Mouse (Mus musculus) cerebellum, postnatal 25 days (tissue): ENCODE data around the gene Hs3st5.

ENCODE experiments used
- DNase-seq, 2 experiments: peaks; one replicate each; pipeline ENCODE4 v3.0.0; 2021; ENCODE audit warnings: mixed read lengths in 2 of 2

The Hs3st5 gene

GRCm38 (mm10) chr10:36558736-36559135, 52.1 kb downstream of the Hs3st5 start:
- no peak for DNase-seq

DNA sequence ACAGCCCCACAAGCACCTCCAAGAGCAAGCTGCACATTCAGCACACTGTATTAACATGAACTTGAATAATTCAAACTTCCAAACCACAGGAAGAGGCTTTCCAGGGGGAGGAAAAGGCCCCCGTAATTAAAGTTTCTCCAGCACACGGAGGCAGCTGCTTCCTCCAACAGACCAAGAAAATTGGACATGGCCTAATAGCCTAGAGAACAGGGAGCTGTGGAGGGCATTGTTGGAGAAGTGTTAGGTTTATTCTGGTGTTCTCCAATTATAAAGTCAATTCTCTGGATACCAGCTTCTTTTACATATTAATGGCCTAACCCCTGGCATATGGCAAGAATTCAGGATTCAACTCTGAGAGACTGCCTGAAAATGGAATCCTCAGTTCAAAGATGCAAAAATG, 60.6 kb downstream of the Hs3st5 start:
- DNase-seq: no peak

DNA sequence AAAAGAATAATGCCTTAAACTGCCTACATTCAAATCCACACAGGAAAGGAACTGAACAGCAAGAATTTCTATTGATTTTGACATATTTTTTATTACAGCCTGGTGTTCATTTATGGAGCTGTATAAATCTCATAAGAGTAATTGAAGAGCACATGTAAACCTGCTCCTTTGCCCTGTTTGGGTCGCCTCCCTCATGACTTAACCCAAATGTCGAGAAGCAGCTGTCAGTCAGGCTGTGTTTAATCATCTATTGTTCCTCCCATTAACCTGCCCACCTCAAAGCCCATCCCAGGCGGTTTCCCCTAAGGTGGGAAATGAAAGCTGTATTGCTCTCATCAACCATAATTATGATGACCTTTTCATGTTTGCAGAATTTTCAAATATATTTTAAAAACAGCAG, 65.9 kb downstream of the Hs3st5 start:
- no peak for DNase-seq

DNA sequence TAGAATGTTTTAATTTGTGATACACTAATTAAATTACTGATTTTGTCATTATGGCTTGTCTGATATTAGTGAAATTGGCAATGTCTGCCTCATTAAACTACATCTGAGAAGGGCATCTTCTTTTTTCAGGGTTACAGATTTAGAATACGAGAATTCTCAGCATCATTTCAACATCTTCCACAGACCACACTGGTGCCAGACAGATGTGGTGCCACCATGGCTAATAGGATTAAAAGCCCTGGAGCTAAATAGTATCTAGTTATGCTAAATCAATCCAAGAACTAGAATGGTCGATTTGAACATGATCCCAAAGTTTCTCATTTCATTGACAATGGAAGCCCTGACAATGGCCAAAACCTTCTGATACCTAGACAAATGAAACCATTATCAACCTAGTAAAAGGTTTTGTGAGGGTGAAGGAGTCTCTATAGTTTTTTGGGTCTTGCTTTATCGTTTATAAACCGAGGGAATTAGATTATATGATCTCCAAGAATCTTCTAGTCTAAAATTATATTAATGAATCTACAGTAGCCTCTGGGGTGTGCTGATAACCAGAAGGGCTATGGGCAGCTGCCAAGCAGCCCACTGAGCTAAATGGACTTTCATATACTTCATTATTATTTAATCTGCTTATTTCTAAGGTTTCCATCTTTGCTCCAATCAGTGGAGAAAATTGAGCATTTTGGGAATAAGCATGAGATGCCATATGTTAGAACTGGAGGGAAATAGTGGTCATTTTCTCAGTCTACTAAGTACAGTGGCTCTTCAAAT, 71.9 kb downstream of the Hs3st5 start:
- DNase-seq: no peak

DNA sequence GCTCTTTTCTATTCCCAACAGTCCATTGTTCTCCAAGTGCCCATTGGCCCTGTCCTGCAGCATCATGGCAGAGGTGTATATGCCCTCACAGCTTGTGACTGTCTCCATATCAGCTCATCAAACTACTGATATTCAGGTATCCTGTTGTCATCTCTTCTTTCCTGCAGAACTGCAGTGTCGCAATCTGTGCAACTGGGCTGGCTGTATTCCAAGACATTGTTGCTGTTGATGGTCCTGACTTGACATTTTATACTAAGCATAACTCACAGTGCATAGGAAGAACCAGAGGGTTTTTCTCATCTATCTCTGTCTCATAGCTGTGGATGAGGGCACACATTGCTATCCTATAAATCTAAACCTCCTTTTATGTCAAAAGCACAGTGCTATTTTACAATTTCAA, 103.8 kb downstream of the Hs3st5 start:
- DNase-seq: peak; percentile 7 to 25

GRCm38 (mm10) chr10:36611415-36611814, 104.8 kb downstream of the Hs3st5 start:
- peak in 1 of 2 experiments; percentile 7 for DNase-seq

GRCm38 (mm10) chr10:36623037-36623436, 116.4 kb downstream of the Hs3st5 start:
- DNase-seq: no peak

- peak in 1 of 2 experiments; percentile 4 for DNase-seq
Measured at GRCm38 (mm10) chr10:36627952-36628351, 121.3 kb downstream of the Hs3st5 start.

GRCm38 (mm10) chr10:36631746-36632145, 125.1 kb downstream of the Hs3st5 start:
- no peak for DNase-seq

GRCm38 (mm10) chr10:36650653-36651052, 144.0 kb downstream of the Hs3st5 start:
- DNase-seq: no peak

- DNase-seq: no peak
Measured at GRCm38 (mm10) chr10:36713974-36714373, 207.4 kb downstream of the Hs3st5 start.

GRCm38 (mm10) chr10:36726239-36726638, 219.6 kb downstream of the Hs3st5 start:
- no peak for DNase-seq

DNA sequence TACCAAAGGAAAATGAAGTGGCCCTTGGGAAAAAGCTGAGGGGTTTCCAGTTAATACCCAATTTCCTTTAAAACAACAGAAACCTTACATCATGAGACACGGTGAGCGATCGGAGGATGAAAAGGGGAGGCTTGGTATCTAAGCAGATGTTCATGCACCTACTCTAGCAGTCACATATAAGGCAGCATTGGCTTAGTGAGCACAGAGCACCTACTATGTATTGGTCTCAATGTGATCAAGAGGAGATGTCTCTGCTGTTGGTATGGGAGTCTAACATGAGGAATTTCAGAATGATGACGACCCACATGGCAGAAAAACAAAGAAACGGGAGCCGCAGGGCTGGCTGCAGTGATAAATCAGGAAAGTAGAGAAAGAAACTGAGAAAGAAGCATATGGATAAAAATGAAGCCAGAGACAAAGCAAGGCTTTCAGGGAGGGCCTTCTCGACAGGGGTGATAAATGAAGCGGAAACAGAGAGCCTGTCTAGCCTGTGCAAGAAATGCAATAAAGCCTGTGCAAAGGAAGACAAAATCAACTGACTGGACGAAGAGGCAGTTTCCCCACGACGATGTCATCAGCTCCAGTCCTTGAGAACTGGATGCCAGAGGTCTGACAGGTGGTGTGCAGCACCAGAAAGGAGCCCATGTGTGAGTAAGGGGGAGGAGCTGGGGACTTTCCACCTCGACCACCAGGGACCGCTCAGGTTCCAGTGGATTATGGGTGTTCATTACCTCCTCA, 222.9 kb downstream of the Hs3st5 start:
- peak; percentile 22 to 38 for DNase-seq

DNA sequence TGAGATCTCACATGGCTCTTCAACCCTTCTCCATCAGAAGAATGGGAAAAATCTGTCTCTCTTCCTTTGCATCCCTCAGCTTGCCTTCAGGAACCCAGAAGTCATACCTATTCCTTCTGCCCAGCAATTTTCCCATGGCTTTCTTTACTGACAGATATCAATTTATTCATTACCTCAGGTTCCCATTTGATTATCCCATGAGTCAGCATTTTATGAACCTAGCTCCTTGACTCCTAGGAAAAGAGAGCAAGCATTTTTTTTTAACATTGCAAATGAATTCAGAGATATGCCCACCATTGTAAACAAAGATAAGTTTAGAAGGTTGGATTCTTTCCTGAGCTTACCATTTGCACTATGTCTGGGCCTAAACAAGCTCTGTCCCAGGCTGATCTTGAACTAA, 232.8 kb downstream of the Hs3st5 start:
- no peak for DNase-seq

DNA sequence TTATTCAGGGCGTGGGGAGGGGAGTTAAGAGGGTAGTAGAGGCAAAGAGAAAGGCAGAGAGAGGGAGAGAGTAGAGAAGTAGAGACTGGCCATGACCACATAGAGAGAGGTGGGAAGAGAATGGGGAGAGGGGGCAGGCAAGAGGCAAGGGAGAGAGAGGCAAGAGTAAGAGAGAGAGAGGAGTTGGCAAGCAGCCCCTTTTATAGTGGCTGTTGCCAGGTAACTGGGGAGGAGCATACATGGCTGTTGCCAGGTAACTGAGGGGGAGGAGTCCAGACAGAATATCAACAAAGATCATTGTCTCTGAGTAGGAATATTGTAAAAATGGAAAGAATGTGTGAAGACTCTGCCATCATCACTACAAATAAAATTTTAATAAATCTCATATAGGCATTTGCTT, 243.4 kb downstream of the Hs3st5 start:
- DNase-seq: peak in 1 of 2 experiments; percentile 37

DNA sequence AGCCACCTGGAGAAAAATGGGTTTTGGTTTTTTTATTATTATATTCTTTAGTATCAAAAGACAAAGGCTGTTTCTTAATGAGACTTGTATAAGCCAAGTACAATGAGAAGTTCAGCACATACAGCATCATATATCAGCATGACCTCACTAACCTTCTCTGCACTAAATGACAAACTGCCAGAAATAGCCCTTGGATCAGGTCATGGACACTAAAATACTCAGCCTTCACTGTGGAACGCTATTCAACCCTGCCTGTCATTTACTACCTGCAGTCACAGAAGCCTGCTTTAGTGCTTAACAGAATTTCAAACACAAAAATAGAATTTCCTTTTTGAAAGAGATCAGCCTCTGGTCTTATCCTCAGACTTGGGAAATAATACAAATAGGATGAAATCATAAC, 247.9 kb downstream of the Hs3st5 start:
- no peak for DNase-seq

GRCm38 (mm10) chr10:36773595-36773994, 267.0 kb downstream of the Hs3st5 start:
- no peak for DNase-seq

DNA sequence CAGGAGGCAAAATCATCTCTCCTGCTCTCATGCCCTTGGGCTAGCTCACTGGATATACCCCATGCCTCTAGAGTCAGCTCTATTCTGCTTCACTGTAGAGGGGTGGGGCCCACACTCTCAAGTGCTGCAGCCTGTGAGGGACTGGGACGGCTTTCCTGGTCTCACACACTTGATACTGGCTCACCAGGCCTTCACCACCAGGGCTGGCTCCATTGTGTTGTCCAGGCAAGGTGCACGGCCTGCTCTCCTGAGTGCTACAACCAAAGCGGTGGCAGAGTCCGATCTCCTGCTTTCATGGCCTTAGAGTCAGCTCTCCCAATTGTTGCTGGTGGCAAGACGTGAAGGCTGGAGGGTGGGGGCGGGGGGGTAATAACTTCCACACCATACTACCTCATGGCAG, 268.3 kb downstream of the Hs3st5 start:
- no peak for DNase-seq

GRCm38 (mm10) chr10:36781641-36782040, 275.0 kb downstream of the Hs3st5 start:
- no peak for DNase-seq

DNA sequence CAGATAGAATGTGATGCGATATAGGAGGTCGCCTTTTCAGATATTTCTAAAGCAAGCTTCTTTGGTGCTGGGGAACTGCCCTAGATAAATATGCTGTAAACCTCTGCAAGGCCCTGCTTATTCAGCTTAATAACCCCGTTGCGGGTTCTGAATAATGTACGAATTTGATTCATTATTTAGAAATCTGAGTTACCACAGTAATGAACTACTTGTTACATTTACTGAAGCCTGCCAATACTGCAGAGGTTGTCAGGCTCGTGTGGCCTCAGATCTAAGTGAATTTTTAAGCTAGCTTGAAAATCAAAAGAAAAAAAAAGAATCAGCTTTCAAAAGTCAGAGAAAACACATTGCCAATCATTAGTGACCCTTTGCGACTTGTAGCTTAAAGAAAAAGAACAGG, 280.4 kb downstream of the Hs3st5 start:
- no peak for DNase-seq

DNA sequence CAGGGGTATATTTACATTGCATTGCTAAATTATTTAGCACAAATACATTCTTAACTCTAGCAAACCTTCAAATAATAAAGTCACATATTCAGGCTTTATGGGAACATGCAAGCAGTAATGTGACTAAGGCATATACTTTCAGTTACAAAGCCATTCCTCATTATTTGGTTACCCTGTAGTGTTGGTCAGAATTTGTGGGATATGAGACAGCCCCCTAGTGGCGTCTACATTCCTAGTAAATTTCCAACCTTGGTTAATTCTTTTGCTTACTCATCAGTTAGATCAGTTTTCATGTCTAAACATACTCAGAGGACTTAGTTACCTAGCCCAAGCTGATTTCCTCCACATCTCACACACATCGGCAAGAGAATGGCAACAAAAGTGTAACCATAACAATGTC, 285.2 kb downstream of the Hs3st5 start:
- peak in 1 of 2 experiments; percentile 17 for DNase-seq

GRCm38 (mm10) chr10:36795311-36795710, 288.7 kb downstream of the Hs3st5 start:
- DNase-seq: no peak

DNA sequence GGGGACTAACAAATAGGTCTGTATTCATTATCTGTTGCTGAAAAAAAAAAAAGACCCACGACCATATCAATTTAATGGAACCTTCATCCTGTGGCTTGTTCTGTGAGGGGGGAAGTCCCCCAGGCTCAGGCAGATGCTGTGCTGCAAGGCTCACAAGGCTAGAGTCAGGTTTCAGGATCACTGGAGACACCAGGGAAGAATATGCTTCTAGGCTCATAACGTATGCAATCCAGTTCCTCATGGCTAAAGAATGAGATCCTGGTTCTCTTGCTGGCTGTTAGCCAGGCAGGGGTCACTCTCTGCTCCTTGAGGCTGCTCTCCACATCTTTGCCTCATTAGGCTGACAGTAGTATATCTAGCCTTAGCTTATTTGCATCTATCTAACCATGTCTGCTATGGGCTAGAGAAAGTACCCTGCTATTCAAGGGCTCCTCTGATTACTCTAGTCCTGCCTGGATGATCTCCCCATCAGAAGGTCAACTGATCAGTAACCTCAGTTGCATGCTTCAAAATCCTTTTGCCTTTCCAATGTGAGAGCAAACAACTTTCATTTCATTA, 294.4 kb downstream of the Hs3st5 start:
- DNase-seq: no peak

GRCm38 (mm10) chr10:36803705-36804104, 297.1 kb downstream of the Hs3st5 start:
- no peak for DNase-seq
